Mouse (Mus musculus) heart, postnatal 10 days (tissue): ENCODE measurements around the gene Efhd2. TPM values are rescaled to one million over a fixed set of nuclear protein-coding genes. Genes with fewer than 3 reads are reported as not detected.

ENCODE experiments used
- DNase-seq, 2 experiments: peaks; one replicate each; pipeline ENCODE4 v3.0.0; 2021
- intact Hi-C: fragments of 180-260 bp; cut with DNase I; formaldehyde crosslinking; loops from one replicate; pipeline ENCODE4 v1.15.1; 2025
- total RNA-seq, 2 experiments: library from RNA; stranded (reverse); gene quantifications; 2 replicates each; pipeline ENCODE4 v1.2.3; 2021

The Efhd2 gene
- total RNA-seq, 2 experiments from 2014 or later = 30.4 to 36.7 TPM

GRCm38 (mm10) chr4:141861591-141862295 lies 13.0 kb downstream of the Efhd2 start:
- no peak for DNase-seq
- intact Hi-C loops = no loop called here

DNA sequence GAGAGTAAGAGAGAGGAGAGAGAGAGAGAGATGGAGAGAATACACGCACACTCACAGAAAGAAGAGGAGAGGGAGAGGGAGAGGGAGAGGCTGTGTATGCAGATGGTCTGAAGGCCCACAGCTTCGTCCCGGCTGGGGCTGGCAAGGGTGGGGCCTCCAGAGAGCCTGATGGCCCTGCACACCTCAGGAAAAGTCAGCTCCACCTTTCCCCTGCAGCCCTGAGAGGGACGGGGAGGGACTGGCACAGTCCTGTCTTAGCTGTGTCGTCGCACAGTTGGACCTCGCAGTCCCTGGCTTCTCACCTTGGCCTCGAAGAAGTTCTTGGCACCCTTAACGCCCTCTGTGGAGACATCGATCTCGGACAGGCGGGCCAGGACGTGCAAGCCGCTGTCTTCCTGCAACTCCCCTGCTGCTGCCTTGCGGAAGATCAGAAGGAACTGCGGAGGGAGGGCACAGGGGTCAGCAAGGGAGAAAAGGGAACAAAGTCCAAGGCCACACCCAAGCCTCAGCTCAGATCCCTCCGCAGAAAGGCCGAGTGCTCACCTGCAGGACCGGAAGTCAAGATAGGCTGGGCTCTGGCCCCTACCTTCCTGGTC lies 14.4 kb downstream of the Efhd2 start:
- no peak for DNase-seq
- intact Hi-C loops = no loop called here

DNA sequence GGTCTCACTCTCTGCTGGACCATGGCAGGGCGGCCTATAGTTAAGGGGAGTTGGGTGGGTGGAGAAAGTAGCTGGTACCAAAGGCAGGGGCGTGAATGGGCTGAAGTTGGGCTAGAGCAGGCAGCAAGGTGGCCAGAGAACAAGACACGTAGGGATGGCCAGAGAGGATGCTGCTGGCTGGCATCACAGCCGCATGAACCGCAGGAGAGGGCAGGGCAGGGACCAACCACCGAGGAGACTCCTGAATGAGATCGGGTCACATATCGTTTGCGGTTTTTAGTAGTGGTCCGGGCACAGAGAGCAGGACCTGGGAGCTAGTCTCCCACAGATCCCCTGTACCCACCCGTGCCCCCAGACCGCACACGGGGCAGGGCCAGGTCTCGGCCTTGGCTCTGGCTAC lies 15.4 kb downstream of the Efhd2 start:
- intact Hi-C loops = no loop called here
- no peak for DNase-seq

GRCm38 (mm10) chr4:141858501-141858900 lies 16.2 kb downstream of the Efhd2 start:
- intact Hi-C loops = no loop called here
- no peak for DNase-seq

DNA sequence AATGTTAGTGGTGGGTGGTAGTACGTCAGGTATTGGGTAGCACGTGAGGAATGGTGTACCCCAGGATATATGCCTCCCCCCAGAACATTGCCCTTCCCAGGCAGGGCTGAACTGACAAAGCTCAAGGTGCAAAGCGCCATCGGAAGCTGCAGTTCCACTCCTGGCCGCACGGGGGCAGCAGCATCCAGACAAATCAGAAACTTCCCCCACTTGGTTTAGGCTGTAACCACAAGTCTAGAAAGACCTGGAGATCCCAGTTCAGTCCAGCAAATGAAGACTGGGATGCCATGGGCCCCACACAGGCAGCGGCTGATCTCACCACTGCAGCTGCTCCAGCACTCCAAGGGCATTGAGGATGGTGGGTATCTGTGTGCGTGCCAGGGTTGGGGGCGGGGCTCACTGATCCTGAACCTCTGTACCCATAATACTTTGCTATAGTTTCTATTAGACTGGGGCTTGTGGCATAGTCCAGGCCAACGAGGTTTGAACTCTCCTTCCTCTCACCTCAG lies 17.2 kb downstream of the Efhd2 start:
- DNase-seq = peak; percentile 80 to 91
- intact Hi-C loops = loop anchor here (1.0 kb wide), 1 partner anchor 101 kb away; no protein-coding TSS in a partner anchor

- intact Hi-C loops = loop anchor here (1.0 to 2.0 kb wide), 2 partner anchors 43 to 233 kb away; no protein-coding TSS in a partner anchor
- DNase-seq = peak; percentile 53 to 80
Measured at GRCm38 (mm10) chr4:141853437-141853836, 21.3 kb downstream of the Efhd2 start.

DNA sequence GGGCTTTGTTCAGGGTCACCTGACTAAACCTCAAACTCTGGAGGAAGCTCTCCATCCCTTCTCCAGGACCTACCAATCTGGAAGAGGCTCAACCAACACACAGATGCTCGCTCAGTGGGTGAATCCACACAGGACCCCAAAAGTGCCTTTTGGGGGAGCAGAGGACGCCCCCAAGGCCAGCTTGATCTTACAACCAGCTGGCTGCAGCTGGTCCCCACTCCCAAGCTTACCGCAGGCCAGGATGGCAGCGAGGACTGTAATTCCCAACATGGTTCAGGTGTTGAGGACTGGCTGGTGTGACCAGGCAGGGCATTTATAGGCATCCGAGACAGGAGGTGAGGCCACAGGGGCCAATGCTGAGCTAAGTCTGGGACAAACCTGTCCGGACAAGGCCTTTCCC lies 28.7 kb downstream of the Efhd2 start, which contains the start of gene Ctrc:
Ctrc (minus strand) TSS at position 361 of the 400 bp plus-strand sequence.
- no peak for DNase-seq
- intact Hi-C loops = loop anchor here (2.0 to 10.0 kb wide), 2 partner anchors 223 to 461 kb away; partner anchors contain the start of gene Slc25a34

DNA sequence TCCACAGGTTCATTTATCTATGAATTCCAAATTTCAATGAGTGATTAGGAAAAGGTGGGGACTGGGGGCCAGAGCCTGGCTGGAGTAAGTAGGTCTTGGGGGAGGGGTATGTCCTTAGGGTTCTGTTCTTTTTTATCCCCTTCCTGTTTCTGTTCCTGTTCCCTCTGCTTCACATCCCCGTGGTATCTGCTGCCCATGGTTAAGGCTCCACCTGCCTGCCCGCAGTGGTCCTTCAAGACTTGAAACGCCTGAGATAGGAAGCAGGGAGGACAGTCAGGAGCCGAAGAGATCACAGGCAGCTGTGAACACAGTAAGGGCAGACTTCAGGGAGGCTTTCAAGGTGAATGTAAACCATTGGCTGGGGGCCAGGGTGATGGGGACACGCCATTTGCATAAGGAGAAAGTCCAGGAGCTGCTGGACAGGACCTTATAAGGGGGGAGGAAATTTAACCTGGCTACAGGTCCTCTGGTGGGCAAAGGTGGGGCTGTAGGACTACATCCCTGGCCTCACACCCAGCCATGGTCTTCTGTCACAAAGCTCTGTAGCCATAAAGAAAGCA lies 40.1 kb downstream of the Efhd2 start:
- DNase-seq = no peak
- intact Hi-C loops = no loop called here

DNA sequence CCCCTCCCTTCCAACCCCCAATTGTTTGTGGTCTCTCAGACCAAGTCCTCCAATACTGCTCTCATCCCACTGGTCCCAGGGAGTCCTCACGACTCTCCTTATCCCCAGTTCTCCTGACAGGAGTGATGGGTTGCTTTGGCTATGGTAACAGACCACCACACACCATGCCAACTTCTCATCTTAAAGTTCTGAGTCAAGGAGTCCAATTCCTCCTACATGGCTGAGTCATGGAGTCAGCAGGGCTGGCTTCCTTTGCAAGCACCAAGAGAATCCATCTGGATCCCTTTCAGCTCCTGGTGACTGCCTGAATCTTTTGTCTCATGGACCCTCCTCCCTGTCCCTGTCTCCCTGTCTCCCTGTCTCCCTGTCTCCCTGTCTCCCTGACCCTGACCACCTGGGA lies 40.8 kb downstream of the Efhd2 start:
- intact Hi-C loops = no loop called here
- DNase-seq = no peak

GRCm38 (mm10) chr4:141831361-141831760 lies 43.4 kb downstream of the Efhd2 start:
- intact Hi-C loops = no loop called here
- DNase-seq = no peak

GRCm38 (mm10) chr4:141830381-141830780 lies 44.3 kb downstream of the Efhd2 start:
- intact Hi-C loops = no loop called here
- DNase-seq = no peak

- peak; percentile 34 to 48 for DNase-seq
- intact Hi-C loops = no loop called here
Measured at GRCm38 (mm10) chr4:141828177-141828576, 46.5 kb downstream of the Efhd2 start.

GRCm38 (mm10) chr4:141827401-141827800 lies 47.3 kb downstream of the Efhd2 start:
- intact Hi-C loops = no loop called here
- no peak for DNase-seq

- intact Hi-C loops = no loop called here
Measured at GRCm38 (mm10) chr4:141826060-141826459, 48.7 kb downstream of the Efhd2 start, which contains the start of gene Cela2a. TSS of gene Cela2a (minus strand) at chr4:141826160.

DNA sequence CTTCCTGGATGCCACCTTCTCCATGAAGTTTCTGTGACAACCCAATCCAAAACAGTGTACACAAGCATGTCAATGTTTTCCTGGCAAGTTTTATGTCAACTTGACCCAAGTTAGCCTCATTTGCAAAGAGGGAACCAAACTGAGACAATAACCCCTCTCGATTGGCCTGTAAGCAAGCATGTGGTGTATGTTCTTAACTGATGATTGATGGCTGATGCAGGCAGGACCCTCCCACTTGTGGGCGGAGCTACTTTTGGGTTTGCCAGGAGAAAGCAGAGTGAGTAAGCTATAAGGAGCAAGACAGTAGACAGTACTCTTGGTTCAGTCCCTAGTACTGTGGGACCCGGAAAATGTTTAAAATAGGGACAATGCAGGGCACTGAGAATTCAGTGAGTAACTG lies 51.7 kb downstream of the Efhd2 start:
- peak; percentile 11 to 28 for DNase-seq
- intact Hi-C loops = no loop called here

More at GRCm38 (mm10) chr4:141826060-141826459, 48.7 kb downstream of the Efhd2 start, which contains the start of gene Cela2a:
- DNase-seq = no peak

DNA sequence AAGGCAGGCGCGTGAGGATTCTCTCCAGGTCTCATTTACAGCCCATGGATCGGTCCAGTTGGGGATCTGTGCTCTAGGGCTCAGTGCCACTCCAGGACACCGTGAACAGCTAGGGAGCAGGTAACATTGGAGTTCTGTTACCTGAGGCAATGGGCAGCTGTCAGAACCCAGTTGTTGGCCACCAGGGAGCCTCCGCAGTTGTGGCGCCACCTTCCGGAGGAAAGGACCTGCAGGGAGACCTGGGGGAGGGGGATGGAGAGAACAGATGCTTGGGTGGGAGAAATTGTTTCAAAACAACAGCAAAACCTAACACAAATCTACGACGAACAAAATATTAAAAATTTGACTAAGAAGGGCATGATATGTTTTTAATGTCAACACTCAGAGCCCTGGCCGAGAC lies 52.6 kb downstream of the Efhd2 start:
- intact Hi-C loops = no loop called here
- peak; percentile 15 to 48 for DNase-seq

DNA sequence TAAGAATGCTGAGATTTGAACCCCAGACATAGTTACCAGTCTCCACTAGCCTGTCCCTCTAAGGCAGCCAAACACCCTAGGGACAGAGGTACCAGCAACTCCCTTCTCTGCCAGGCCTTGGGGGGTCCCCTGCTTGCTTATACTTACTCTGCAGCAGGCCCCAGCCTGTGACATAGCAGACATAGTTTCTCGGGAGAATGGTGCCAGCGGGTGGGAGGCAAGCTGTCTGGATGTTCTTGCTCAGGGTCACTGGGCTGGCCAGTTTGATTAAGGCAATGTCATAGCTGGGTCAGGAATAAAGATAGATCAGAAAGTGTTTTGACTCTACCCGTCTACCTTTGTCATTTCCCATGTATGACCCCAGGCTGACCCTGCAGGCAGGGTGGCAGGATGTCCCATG lies 53.5 kb downstream of the Efhd2 start:
- intact Hi-C loops = no loop called here
- no peak for DNase-seq

- intact Hi-C loops = no loop called here
- no peak for DNase-seq
Measured at GRCm38 (mm10) chr4:141819316-141819715, 55.4 kb downstream of the Efhd2 start.

GRCm38 (mm10) chr4:141818861-141819260 lies 55.9 kb downstream of the Efhd2 start:
- no peak for DNase-seq

GRCm38 (mm10) chr4:141817706-141818105 lies 57.0 kb downstream of the Efhd2 start:
- DNase-seq = no peak
- intact Hi-C loops = no loop called here

More at GRCm38 (mm10) chr4:141818861-141819260, 55.9 kb downstream of the Efhd2 start:
- intact Hi-C loops = no loop called here
